Mouse (Mus musculus) megakaryocyte, embryonic 14.5 days (primary cell): ENCODE measurements around the gene Timp1. TPM values are rescaled to one million over a fixed set of nuclear protein-coding genes. Genes with fewer than 3 reads are reported as not detected.

Experiments used
- H3K27me3 ChIP-seq: replicated peaks from 2 replicates; pipeline ENCODE3; 2012; ENCODE audit warnings: inconsistent platforms
- H3K36me3 ChIP-seq: replicated peaks from 2 replicates; pipeline ENCODE3; 2012; ENCODE audit warnings: low read length, inconsistent platforms, mixed read lengths
- H3K4me1 ChIP-seq: 2 replicates; pipeline ENCODE4 v1.6.1; 2012; ENCODE audit warnings: inconsistent platforms
- H3K4me3 ChIP-seq: replicated peaks from 2 replicates; pipeline ENCODE3; 2012; ENCODE audit warnings: moderate library complexity, mild to moderate bottlenecking, inconsistent platforms
- H3K9me3 ChIP-seq: 2 replicates; pipeline ENCODE4 v1.6.1; 2012; ENCODE audit warnings: inconsistent platforms
- FLI1 ChIP-seq: IDR thresholded peaks from 2 replicates; pipeline ENCODE4 v1.6.1; 2012; ENCODE audit warnings: low read length, inconsistent platforms, mixed read lengths
- GATA1 ChIP-seq: IDR thresholded peaks from 3 replicates; pipeline ENCODE4 v1.6.1; 2012; ENCODE audit warnings: mixed read lengths, low read length, inconsistent platforms, borderline replicate concordance
- polyA plus RNA-seq: library from polyadenylated mRNA; stranded (reverse); fragments of >175 nt; gene quantifications from 2 replicates; pipeline ENCODE4 v1.2.3, GENCODE M21; 2012; ENCODE audit warnings: low replicate concordance; ENCODE audit not compliant: insufficient read depth

Gene Timp1
- polyA plus RNA-seq, 1 experiment, result not detected

DNA sequence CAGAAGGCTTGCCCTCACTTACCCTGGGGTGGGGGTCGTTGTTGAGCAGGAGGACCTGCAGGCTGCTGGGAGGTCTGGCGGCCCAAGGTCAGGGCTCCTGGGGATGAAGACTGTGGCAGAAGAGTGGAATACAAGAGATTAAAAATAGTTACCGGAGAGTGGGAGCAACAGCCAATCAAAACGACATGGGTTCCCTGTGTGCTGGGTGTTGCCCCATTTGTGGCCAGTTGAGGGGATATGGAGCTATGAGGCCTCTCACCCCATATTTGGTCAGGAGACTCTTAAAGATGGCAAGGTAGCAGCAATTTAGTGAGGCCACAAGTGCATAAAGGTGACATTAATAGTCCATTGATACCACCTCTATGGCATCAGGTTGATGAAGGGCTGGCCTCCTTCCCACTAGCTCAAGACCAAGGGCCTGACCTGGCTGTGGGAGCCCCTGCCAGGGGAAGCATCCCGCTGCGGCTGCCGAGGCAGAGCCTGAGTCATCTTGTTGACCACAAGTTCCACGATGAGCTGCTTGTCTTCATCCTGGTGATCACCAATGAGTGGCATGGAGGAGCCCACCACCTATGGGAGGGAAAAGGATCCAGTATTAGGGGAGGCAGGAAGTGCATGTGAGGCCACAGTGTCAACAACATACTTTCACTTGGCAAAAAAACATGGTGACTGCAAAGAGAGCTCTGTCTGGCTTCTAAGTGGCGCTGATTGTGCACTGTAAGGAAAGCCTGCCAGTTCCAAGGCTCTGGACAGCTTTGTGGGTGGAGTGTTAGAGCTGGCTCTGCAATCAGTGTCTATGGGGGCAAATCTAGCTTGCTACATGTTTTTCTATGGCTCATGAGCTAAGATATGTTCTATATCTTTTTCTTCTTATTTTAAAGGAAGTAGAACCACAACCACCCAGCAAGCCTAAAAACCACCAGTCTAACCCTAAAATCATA, 6.5 kb upstream of the Timp1 start:
- TF ChIP-seq FLI1, result no peak
- no peak for TF ChIP-seq GATA1
- H3K9me3 ChIP-seq, result no peaks in the 10 kb centered on the region
- H3K27me3 ChIP-seq, result peaks cover 7% of the 10 kb centered on the region
- H3K36me3 ChIP-seq, result peaks cover 23% of the 10 kb centered on the region
- peak overlapping the region; percentile 33 for H3K4me3 ChIP-seq
- H3K4me1 ChIP-seq, result peaks cover 38% of the 10 kb centered on the region

- TF ChIP-seq GATA1, result no peak
- TF ChIP-seq FLI1, result no peak
- H3K36me3 ChIP-seq, result no peaks in the 10 kb centered on the region
- peaks cover 23% of the 10 kb centered on the region for H3K4me1 ChIP-seq
These were observed 1.9 kb upstream of the Timp1 start for GRCm38 (mm10) chrX:20868091-20868490.

DNA sequence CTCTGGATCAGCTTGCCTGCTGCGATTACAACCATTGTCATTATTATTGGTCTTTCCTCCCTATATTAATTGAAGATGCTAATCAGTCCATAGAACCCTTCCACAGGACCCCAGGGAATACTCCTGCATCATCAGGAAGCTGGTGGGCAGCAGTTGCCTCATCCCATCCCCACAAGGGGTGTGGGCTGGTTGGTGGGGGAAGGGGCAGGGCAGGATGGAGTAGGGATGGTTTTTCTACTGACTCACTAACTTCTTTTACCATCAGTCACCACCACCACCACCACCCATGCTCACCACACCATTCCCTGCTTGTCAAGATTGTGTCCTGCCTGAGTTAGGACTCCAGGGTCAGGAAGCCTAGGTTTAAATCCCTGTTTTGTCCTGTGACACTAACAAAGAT, 763 bp upstream of the Timp1 start:
- Histone ChIP-seq H3K9me3 (no peaks in the 10 kb centered on the region), H3K36me3 (no peaks in the 10 kb centered on the region), H3K4me3 (no peak overlapping the region), H3K27me3 (peaks cover 37% of the 10 kb centered on the region), H3K4me1 (peaks cover 13% of the 10 kb centered on the region)
- TF ChIP-seq FLI1 (no peak), GATA1 (no peak)

More at GRCm38 (mm10) chrX:20868091-20868490, 1.9 kb upstream of the Timp1 start:
- peaks cover 36% of the 10 kb centered on the region for H3K27me3 ChIP-seq
- no peak overlapping the region for H3K4me3 ChIP-seq
- H3K9me3 ChIP-seq, result no peaks in the 10 kb centered on the region

DNA sequence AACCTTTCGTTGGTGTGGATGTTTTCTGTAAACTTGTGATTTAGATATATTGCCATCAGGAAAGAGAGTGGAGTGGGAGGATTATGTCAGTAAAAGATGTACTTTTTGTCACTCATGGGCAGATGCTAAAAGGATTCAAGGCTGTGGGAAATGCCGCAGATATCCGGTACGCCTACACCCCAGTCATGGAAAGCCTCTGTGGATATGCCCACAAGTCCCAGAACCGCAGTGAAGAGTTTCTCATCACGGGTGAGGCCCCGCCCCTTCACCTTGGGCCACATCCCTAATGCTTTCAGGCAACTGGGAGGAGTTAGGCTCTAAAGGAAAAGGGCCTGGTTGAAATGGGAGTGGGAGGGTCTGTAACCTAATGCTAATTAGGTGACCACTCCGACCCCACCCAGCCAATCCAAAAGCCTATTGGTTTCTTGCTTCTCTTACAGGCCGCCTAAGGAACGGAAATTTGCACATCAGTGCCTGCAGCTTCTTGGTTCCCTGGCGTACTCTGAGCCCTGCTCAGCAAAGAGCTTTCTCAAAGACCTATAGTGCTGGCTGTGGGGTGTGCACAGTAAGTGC, 3.0 kb downstream of the Timp1 start:
- TF ChIP-seq FLI1 (no peak), GATA1 (no peak)
- Histone ChIP-seq H3K4me1 (peaks cover 9% of the 10 kb centered on the region), H3K27me3 (peaks cover 42% of the 10 kb centered on the region), H3K36me3 (no peaks in the 10 kb centered on the region), H3K9me3 (no peaks in the 10 kb centered on the region), H3K4me3 (no peak overlapping the region)

GRCm38 (mm10) chrX:20875241-20875640, 5.3 kb downstream of the Timp1 start:
- Histone ChIP-seq H3K36me3 (no peaks in the 10 kb centered on the region), H3K27me3 (peaks cover 38% of the 10 kb centered on the region), H3K4me3 (no peak overlapping the region), H3K4me1 (peaks cover 1% of the 10 kb centered on the region; the same call in 1 of the 2 replicates), H3K9me3 (no peaks in the 10 kb centered on the region)
- TF ChIP-seq GATA1 (no peak), FLI1 (no peak)

GRCm38 (mm10) chrX:20910074-20910473, 40.1 kb downstream of the Timp1 start:
- Histone ChIP-seq H3K9me3 (peaks cover 8% of the 10 kb centered on the region; the same call in 1 of the 2 replicates), H3K36me3 (no peaks in the 10 kb centered on the region), H3K27me3 (peaks cover 30% of the 10 kb centered on the region), H3K4me1 (peaks cover 5% of the 10 kb centered on the region), H3K4me3 (no peak overlapping the region)
- TF ChIP-seq FLI1 (no peak), GATA1 (no peak)

GRCm38 (mm10) chrX:20913726-20914125, 43.8 kb downstream of the Timp1 start:
- TF ChIP-seq FLI1 (no peak), GATA1 (no peak)
- peaks cover 45% of the 10 kb centered on the region for H3K27me3 ChIP-seq
- no peaks in the 10 kb centered on the region for H3K36me3 ChIP-seq
- H3K9me3 ChIP-seq, result peaks cover 8% of the 10 kb centered on the region; the same call in 1 of the 2 replicates
- no peak overlapping the region for H3K4me3 ChIP-seq
- H3K4me1 ChIP-seq, result peaks cover 5% of the 10 kb centered on the region

DNA sequence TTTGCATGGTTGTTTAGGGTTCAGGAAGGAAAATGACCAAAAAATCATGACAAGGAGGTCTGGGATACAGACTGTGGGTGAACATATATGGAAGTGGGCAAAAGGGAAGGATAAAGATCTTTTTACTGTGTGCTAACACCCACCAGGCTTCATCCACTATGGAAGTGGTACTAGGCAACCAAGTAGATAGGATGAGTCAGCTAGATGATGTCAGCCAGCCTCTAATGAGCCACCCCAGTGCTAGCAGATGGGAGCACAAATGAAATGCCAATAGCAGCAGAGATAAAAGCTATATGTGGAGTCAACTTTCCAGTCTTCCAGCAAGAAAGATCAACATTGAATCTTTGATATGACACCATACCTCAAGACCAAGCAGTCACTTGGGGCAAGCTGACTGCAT, 45.1 kb downstream of the Timp1 start:
- H3K9me3 ChIP-seq, result peaks cover 8% of the 10 kb centered on the region; the same call in 1 of the 2 replicates
- TF ChIP-seq GATA1, result no peak
- TF ChIP-seq FLI1, result no peak
- no peak overlapping the region for H3K4me3 ChIP-seq
- H3K27me3 ChIP-seq, result peaks cover 51% of the 10 kb centered on the region
- peaks cover 3% of the 10 kb centered on the region for H3K4me1 ChIP-seq
- H3K36me3 ChIP-seq, result no peaks in the 10 kb centered on the region

DNA sequence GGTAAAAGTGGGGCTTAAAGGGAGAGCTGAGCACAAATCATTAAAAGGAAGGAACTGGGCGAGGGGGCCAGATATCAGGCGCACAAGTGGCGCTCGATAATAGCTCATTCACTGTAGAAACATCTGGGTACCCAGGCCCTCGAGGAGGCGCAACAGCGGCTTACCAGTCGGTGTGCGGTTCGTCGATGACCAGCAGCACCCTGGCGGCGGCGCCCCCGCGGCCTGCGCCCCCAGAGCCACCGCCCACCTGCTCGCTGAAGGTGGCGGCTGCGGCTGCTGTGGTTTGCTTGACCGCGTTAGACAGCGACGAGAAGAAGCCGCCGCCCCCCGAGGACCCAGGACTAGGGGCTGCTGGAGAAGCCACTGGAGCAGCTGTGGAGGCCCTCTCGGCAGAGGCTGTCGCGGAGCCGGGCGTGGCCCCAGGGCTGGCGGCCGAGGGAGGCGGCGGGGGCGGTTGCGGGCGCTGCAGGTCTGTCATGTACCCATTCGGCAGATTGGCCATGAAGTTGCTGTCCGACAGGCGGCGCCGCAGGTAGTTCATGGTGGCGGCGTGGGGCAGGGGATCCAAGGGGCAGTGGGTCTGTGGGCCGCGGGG, 50.4 kb downstream of the Timp1 start:
- Histone ChIP-seq H3K36me3 (peaks cover 6% of the 10 kb centered on the region), H3K27me3 (peaks cover 47% of the 10 kb centered on the region), H3K4me1 (peaks cover 13% of the 10 kb centered on the region), H3K9me3 (peaks cover 7% of the 10 kb centered on the region; the same call in 1 of the 2 replicates), H3K4me3 (peak overlapping the region; percentile 91)
- no peak for TF ChIP-seq GATA1
- no peak for TF ChIP-seq FLI1

- Histone ChIP-seq H3K36me3 (peaks cover 10% of the 10 kb centered on the region), H3K4me1 (peaks cover 13% of the 10 kb centered on the region), H3K4me3 (peak within 1 kb of the TSS; percentile 91), H3K9me3 (peaks cover 7% of the 10 kb centered on the region; the same call in 1 of the 2 replicates), H3K27me3 (peaks cover 43% of the 10 kb centered on the region)
- TF ChIP-seq FLI1, result no peak
- TF ChIP-seq GATA1, result no peak
These were observed 50.9 kb downstream of the Timp1 start, which contains the start of gene Syn1 for GRCm38 (mm10) chrX:20920844-20921364. Gene Syn1 (minus strand): TSS chrX:20921004.
